Mouse (Mus musculus): Measurements from ENCODE around the gene Gprc5a. TPM values are rescaled to one million over a fixed set of nuclear protein-coding genes. Genes with fewer than 3 reads are reported as not detected.

Gene Gprc5a
- 2.0 TPM for polyA plus RNA-seq (2017; shearing (Covaris generic))

DNA sequence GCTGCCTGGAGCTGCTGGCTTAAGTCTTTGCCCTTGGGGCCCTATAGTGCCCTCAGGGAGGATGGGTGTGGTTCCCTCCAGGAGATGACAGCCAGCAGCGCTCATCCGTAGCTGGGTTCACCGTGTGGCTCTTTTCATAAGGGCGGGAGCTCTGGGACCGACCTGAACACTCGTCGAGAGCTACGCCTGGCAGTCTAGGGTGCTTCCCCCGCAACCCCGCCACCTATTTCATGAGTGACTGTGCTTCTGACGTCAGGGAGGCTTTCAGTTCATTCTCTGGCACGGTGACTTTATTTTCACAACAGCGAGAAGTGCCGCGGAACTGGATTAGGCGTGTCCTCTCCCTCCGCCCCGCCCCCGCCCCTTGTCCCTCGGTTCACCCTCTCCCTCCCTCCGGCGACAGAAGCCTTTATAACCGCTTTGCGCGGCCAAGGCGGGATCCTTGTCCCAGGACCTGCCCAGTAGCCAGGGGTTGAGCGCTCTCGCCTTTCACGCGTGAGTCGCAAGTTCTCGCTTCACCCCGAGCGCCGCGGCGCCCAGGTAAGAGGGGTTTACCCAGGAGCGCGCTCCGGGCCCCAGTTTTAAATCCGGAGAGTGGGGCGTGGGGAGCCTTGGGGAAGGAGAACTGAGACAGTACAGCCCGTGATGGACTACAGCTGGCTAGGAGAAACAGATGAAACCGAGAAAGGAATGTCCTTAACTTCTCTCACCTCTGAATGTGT, at the start of gene Gprc5a:
Gene Gprc5a, plus strand, starts transcription at position 416 of the 722 bp plus-strand sequence.

DNA sequence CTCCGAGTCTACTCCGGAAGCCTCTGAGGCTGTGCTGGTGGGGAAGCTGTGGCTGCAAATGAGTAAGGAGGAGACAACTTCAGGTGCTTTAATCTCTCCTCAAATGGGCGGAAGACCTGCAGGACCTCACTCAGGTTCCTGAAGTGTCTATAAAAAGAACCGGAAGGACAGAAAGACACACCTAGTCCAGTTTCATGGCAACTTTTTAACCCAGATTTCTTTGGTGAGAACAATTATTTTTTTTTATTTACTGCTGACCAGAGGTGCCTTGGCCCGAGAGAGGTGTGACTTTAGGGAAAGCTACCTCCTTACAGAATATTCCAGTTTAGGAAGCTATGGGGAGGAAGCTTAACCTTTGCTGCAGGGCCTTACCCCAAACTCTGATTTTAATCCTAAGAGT, 52.7 kb downstream of the Gprc5a start, which contains the start of gene Gprc5d:
Gene Gprc5d, minus strand, starts transcription at position 101 of the 400 bp plus-strand sequence.

Other genes starting within 250 kb of the Gprc5a start
- gene Crebl2, start 235.5 kb upstream of the Gprc5a start, polyA plus RNA-seq (2017; shearing (Covaris generic)), result 11.6 TPM
- gene Gpr19, start 167.1 kb upstream of the Gprc5a start, polyA plus RNA-seq (2017; shearing (Covaris generic)), result 6.9 TPM
- gene Cdkn1b, start 145.2 kb upstream of the Gprc5a start, polyA plus RNA-seq (2017; shearing (Covaris generic)), result 39.5 TPM
- not detected for gene Apold1, start 83.9 kb upstream of the Gprc5a start, polyA plus RNA-seq (2017; shearing (Covaris generic))
- 119 TPM for gene Ddx47, start 54.0 kb upstream of the Gprc5a start, polyA plus RNA-seq (2017; shearing (Covaris generic))
- not detected for gene Gprc5d, start 52.6 kb downstream of the Gprc5a start, polyA plus RNA-seq (2017; shearing (Covaris generic))
- gene Fam234b, start 132.3 kb downstream of the Gprc5a start, polyA plus RNA-seq (2017; shearing (Covaris generic)), result 11.8 TPM
- not detected for gene Hebp1, start 132.4 kb downstream of the Gprc5a start, polyA plus RNA-seq (2017; shearing (Covaris generic))
- not detected for gene Gsg1, start 188.7 kb downstream of the Gprc5a start, polyA plus RNA-seq (2017; shearing (Covaris generic))
- not detected for gene Pbp2, start 244.8 kb downstream of the Gprc5a start, polyA plus RNA-seq (2017; shearing (Covaris generic))